Mouse (Mus musculus) heart, adult 9 months (tissue): ENCODE data around the gene Lmo4.

Experiments used
- DNase-seq, 2 experiments: peaks; one replicate each; pipeline ENCODE4 v3.0.0; 2022; ENCODE audit warnings: low spot score in 2 of 2

Lmo4 gene

DNA sequence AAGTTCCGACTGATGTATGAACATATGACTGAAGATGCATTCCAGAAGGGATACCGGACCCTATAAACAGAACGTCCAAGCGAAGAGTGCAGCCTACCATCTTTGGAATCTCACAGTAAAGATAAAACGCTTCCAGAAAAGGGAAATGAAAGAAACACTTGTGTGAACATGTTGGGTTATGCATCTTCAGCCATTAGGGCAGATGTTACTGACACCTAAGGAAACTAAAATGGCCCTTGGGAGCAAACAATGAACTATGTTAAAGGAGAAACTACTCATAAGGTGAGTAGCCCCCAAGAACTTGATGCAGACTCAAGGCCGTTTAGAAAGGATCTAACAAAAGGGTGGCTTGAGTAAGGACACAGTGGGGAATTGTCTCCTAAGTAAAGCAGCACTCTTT, 54.0 kb downstream of the Lmo4 start:
- no peak for DNase-seq

DNA sequence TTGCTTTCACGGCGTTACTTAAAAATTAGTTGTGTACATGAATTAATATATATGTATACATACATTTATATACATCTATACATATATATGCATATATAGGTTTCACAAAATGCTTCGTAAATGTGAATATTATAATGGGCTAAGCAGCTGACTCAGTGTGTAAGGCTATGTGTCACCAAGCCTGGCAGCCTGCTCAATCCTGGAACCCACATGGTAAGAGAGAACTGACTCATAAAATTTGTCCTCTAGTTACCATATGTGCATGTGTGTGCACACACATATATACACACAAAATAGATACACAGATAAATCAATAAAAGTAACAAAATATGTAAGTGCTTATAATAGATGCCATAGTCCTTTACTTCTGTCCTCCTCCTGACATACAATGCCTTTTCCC, 56.8 kb downstream of the Lmo4 start:
- DNase-seq, result no peak

DNA sequence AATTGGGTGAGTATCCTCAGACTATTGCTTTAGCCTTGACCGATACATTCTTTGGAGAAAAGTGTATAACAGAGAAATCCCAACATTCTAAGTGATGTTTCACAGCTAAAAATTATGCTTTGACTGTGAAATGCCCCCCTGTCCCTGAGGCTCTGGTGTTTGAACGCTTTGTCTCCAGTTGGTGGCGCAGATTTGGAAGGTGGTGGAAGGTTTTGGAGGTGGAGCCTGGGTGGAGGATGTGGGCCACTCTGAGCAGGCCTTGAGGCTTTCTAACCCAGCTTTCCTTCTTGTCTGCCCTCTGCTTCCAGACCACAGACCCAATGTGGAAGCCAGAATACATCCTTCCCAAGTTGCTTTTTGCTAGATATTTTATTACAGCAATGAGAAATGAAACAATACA, 57.8 kb downstream of the Lmo4 start:
- no peak for DNase-seq

GRCm38 (mm10) chr3:144144066-144144465, 61.0 kb downstream of the Lmo4 start:
- DNase-seq, result no peak

- no peak for DNase-seq
Measured at GRCm38 (mm10) chr3:144142939-144143338, 62.1 kb downstream of the Lmo4 start.

GRCm38 (mm10) chr3:144141786-144142185, 63.2 kb downstream of the Lmo4 start:
- DNase-seq, result no peak

DNA sequence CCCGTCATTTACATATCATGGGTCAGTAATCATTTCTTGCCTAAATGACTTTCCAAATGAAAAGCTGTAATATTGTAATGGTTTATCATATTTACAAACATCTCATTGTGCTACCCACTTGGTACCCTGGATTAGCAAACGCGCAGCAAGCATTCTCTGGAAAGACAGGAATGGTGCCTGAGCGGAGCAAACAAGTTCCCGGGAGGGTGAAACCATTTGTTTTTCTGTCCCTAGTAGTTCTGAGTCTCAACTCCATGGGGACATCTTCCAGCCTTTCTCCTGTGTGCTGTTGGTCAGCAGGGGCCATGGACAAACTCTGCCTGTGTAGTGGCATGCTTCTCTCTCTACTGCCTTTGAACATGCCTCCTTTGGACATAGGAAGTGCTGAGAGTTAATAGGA, 64.2 kb downstream of the Lmo4 start:
- no peak for DNase-seq

DNA sequence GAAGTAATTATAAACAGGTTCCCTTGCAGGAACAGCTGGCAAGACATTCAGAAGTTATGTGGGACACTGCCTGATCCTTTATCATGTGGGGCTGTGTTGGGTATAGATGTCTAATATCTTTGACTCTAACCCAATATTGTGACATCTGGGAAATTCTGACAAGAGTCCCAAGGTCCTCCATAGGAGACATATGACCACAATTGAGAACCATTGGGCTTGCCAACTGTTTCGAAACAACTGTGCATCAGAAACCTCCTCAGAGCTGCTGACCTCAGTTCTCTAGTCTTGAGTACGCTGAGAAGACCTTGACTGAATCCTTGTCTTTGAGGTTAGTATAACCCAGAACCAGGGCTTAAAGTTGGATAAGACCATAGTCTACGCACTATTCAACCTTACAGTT, 66.4 kb downstream of the Lmo4 start:
- DNase-seq, result no peak
